Mouse (Mus musculus) megakaryocyte, embryonic 14.5 days (primary cell): ENCODE measurements around the gene Tmem121b. TPM values are rescaled to one million over a fixed set of nuclear protein-coding genes. Genes with fewer than 3 reads are reported as not detected.

Experiments
- H3K27me3 ChIP-seq: replicated peaks from 2 replicates; pipeline ENCODE3; 2012; ENCODE audit warnings: inconsistent platforms
- H3K36me3 ChIP-seq: replicated peaks from 2 replicates; pipeline ENCODE3; 2012; ENCODE audit warnings: low read length, inconsistent platforms, mixed read lengths
- H3K4me1 ChIP-seq: 2 replicates; pipeline ENCODE4 v1.6.1; 2012; ENCODE audit warnings: inconsistent platforms
- H3K4me3 ChIP-seq: replicated peaks from 2 replicates; pipeline ENCODE3; 2012; ENCODE audit warnings: moderate library complexity, mild to moderate bottlenecking, inconsistent platforms
- H3K9me3 ChIP-seq: 2 replicates; pipeline ENCODE4 v1.6.1; 2012; ENCODE audit warnings: inconsistent platforms
- FLI1 ChIP-seq: IDR thresholded peaks from 2 replicates; pipeline ENCODE4 v1.6.1; 2012; ENCODE audit warnings: low read length, inconsistent platforms, mixed read lengths
- GATA1 ChIP-seq: IDR thresholded peaks from 3 replicates; pipeline ENCODE4 v1.6.1; 2012; ENCODE audit warnings: mixed read lengths, low read length, inconsistent platforms, borderline replicate concordance
- polyA plus RNA-seq: library from polyadenylated mRNA; stranded (reverse); fragments of >175 nt; gene quantifications from 2 replicates; pipeline ENCODE4 v1.2.3, GENCODE M21; 2012; ENCODE audit warnings: low replicate concordance; ENCODE audit not compliant: insufficient read depth

Gene Tmem121b
- polyA plus RNA-seq, 1 experiment, result not detected

DNA sequence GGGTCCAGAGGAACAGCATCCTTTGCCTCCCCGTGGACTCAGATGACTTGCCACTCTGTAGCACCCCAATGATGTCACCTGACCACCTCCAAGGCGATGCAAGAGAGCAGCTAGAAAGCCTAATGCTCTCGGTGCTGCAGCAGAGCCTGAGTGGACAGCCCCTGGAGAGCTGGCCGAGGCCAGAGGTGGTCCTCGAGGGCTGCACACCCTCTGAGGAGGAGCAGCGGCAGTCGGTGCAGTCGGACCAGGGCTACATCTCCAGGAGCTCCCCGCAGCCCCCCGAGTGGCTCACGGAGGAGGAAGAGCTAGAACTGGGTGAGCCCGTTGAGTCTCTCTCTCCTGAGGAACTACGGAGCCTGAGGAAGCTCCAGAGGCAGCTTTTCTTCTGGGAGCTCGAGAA, 11.6 kb downstream of the Tmem121b start:
- Histone ChIP-seq H3K9me3 (no peaks in the 10 kb centered on the region), H3K36me3 (peaks cover 74% of the 10 kb centered on the region), H3K4me3 (no peak overlapping the region), H3K4me1 (peaks cover 84% of the 10 kb centered on the region), H3K27me3 (no peaks in the 10 kb centered on the region)
- no peak for TF ChIP-seq GATA1
- TF ChIP-seq FLI1, result no peak

DNA sequence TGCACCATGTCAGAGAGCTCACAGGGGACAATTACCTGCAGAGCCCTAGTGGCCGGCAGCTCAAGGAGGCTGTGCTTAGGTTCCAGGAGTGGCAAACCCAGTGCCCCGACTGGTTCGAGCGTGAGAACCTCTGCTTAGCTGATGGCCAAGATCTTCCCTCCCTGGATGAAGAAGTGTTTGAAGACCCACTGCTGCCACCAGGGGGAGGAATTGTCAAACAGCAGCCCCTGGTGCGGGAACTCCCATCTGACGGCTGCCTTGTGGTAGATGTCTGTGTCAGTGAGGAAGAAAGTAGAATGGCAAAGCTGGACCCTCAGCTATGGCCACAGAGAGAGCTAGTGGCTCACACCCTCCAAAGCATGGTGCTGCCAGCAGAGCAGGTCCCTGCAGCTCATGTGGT, 12.1 kb downstream of the Tmem121b start:
- H3K4me3 ChIP-seq, result no peak overlapping the region
- no peak for TF ChIP-seq FLI1
- H3K4me1 ChIP-seq, result peaks cover 81% of the 10 kb centered on the region
- no peaks in the 10 kb centered on the region for H3K9me3 ChIP-seq
- H3K36me3 ChIP-seq, result peaks cover 79% of the 10 kb centered on the region
- no peaks in the 10 kb centered on the region for H3K27me3 ChIP-seq

DNA sequence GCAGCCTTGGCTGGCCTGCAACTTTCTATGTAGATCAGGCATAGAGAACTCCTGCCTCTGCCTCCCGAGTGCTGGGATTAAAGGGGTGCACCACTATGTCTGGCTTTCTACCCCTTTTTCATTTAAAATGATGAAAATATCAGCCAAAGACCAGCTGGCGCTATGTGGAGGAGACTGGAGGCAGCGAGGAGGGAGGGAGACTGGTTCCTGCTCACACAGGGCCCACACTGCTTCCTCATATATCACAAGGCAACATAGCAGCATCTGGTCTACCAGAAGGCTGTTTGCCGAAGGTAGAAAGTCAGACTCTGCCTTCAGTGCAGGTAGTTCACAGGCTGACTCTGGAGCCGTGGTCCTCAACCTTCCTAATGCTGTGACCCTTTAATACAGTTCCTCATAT, 13.2 kb downstream of the Tmem121b start:
- no peak for TF ChIP-seq FLI1
- H3K27me3 ChIP-seq, result no peaks in the 10 kb centered on the region
- no peak overlapping the region for H3K4me3 ChIP-seq
- H3K9me3 ChIP-seq, result no peaks in the 10 kb centered on the region
- H3K4me1 ChIP-seq, result peaks cover 70% of the 10 kb centered on the region
- peaks cover 91% of the 10 kb centered on the region for H3K36me3 ChIP-seq

DNA sequence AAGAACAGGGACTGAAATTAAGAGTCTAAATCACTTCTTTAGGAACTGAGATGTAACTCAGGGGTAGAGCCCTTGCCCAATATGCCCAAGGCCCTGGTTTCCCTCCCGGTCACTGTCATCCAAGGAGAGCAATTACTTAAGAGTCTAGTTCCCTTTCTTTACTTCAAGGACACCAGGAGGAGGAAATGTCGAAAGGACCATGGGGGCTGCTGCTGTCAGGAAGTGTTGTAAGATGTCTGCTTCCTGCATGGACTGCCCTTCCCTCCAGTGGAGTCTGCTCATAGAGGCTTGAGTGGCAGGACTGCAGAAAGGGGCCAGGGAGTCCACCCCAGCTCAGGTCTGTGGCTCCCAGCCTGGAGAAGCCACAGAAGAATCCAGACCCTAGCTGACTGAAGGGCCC, 14.3 kb downstream of the Tmem121b start:
- Histone ChIP-seq H3K4me1 (peaks cover 59% of the 10 kb centered on the region), H3K27me3 (peaks cover 1% of the 10 kb centered on the region), H3K36me3 (peaks cover 96% of the 10 kb centered on the region), H3K9me3 (no peaks in the 10 kb centered on the region), H3K4me3 (no peak overlapping the region)
- TF ChIP-seq FLI1, result no peak
- no peak for TF ChIP-seq GATA1

DNA sequence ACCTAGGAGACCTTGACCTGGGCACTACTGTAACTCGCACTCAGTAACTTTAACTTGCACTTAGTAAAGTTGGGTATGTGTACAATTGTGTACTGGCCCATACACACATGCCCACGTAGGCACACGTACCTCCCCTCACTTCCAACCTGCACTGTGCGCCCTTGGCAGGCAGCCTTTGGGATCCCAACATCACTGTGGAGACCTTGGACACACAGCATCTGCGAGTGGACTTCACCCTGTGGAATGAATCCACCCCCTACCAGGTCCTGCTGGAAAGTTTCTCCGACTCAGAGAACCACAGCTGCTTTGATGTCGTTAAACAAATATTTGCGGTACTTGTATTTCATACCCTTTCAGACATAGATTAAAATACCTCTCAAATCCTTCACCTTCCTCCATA, 18.3 kb downstream of the Tmem121b start:
- Histone ChIP-seq H3K4me1 (peaks cover 68% of the 10 kb centered on the region), H3K9me3 (no peaks in the 10 kb centered on the region), H3K36me3 (peaks cover 82% of the 10 kb centered on the region), H3K27me3 (peaks cover 1% of the 10 kb centered on the region), H3K4me3 (no peak overlapping the region)
- TF ChIP-seq FLI1 (no peak), GATA1 (no peak)

DNA sequence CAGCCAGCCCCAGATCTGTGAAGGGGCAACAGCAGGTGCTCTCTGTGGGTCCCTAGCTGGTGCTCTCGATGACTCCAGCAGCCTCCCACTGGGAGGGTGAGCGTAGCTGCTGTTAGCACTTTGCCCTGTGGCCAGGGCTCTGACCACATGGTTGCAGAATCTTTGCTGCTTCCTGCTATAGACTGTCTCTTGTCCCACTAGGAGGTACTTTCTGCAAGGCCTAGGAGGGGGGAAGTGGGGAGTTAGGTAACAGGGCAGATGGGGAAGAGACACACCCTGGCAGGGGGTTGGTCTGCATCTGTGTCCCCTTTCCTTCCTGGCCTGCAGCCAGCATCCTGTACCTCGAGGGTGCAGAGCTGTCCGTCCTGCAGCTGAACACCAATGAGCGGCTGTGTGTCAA, 20.2 kb downstream of the Tmem121b start:
- TF ChIP-seq FLI1, result no peak
- no peak for TF ChIP-seq GATA1
- Histone ChIP-seq H3K36me3 (peaks cover 63% of the 10 kb centered on the region), H3K4me1 (peaks cover 67% of the 10 kb centered on the region), H3K9me3 (no peaks in the 10 kb centered on the region), H3K27me3 (peaks cover 1% of the 10 kb centered on the region), H3K4me3 (peak overlapping the region; percentile 31)

DNA sequence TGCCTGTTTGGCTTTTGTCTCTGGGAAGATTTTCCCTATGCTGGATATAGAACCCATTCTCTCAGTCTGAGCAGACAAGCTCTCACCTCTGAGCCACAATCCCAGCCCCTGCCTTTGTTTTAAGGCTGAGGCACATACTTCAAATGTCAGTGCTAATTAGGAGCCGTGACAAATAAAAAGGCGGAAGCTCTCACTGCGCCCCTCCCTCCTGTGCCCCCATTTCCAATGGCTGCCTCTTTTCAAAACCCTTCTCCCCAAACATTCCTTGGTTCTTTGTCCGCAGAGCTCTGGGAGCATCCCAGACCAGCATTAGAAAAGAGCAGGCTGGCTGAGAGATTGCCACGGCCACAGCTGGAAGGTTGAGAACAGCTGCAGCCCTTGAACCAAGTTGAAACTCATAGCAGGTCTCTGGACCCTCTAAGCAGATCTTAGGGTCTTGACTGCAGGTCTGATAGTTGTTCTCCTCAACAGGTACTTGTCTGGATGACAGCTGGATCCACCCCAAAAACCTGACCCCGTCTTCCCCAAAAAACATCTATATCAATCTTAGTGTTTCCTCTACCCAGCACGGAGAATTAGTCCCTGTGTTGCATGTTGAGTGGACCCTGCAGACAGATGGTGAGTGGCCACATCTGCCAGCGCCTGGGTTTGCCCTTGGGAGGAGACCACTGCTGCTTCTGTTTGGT, 21.0 kb downstream of the Tmem121b start:
- peaks cover 57% of the 10 kb centered on the region for H3K36me3 ChIP-seq
- H3K4me3 ChIP-seq, result no peak overlapping the region
- peaks cover 1% of the 10 kb centered on the region for H3K27me3 ChIP-seq
- no peak for TF ChIP-seq GATA1
- no peak for TF ChIP-seq FLI1
- peaks cover 68% of the 10 kb centered on the region for H3K4me1 ChIP-seq
- H3K9me3 ChIP-seq, result no peaks in the 10 kb centered on the region

DNA sequence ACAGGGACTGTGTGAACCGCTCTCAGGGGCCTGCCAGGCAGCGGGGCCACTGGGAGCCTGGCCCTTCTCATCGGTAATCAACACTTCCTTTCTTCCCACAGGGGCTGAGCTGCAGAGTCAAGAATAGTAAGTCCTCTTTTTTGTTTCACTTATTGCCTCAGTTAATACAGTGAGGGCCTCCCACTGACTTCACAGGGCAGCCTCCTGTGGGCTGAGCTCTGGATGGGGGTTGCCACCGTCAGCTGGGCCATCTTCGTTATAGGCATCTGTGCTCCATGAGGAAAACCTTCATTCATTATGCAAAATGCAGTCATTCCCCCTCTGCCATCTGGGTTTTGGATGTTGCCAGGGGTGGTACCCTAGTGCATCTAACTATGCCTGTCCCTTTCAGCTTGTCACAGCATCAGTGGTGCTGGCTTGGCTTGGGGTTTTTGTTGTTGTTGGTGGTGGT, 21.6 kb downstream of the Tmem121b start:
- Histone ChIP-seq H3K4me1 (peaks cover 70% of the 10 kb centered on the region), H3K36me3 (peaks cover 51% of the 10 kb centered on the region), H3K9me3 (no peaks in the 10 kb centered on the region), H3K27me3 (peaks cover 1% of the 10 kb centered on the region), H3K4me3 (peak overlapping the region; percentile 69)
- no peak for TF ChIP-seq FLI1
- no peak for TF ChIP-seq GATA1

DNA sequence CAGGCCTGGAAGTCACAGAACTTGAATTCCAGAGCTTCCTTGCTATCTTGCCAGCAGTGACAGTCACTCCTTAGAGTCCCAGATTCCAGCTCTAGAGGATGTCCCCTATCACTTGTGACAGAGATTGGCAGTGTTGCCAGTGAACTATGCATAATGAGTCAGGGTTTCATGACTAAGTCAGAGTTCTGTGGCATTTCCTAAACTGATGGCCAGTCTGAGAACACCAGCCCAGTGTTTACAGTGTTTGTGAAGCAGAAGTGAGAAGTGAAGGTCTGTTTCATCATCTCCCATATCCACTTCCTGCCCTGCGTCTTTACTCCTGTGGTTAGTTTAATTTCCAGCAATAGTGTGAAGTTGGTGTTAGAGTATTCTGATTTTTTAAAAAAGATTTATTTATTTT, 22.9 kb downstream of the Tmem121b start:
- peaks cover 81% of the 10 kb centered on the region for H3K4me1 ChIP-seq
- H3K4me3 ChIP-seq, result no peak overlapping the region
- H3K9me3 ChIP-seq, result no peaks in the 10 kb centered on the region
- H3K36me3 ChIP-seq, result peaks cover 38% of the 10 kb centered on the region
- H3K27me3 ChIP-seq, result peaks cover 1% of the 10 kb centered on the region
- TF ChIP-seq FLI1 (no peak), GATA1 (no peak)

DNA sequence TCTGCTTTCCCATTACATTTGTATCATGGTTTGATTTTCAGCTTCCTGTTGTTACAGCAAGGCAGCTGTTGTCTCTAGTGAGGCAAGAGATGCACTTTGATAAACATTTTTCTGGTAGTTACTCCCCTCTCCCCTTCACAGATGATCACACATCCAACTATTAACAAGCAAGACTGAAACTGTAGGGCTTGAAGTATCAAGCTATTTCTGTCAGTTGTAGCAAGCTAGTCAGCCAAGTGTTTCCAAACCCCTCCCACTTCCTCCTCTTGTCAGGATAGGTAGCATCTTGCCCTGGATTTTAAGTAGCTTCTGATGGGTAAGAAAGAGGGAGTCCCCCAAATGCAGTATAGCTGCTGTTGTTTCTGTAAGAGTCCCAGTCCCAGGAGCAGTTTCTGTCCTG, 23.8 kb downstream of the Tmem121b start:
- Histone ChIP-seq H3K36me3 (peaks cover 29% of the 10 kb centered on the region), H3K4me1 (peaks cover 90% of the 10 kb centered on the region), H3K9me3 (no peaks in the 10 kb centered on the region), H3K4me3 (no peak overlapping the region), H3K27me3 (no peaks in the 10 kb centered on the region)
- TF ChIP-seq FLI1 (no peak), GATA1 (no peak)

DNA sequence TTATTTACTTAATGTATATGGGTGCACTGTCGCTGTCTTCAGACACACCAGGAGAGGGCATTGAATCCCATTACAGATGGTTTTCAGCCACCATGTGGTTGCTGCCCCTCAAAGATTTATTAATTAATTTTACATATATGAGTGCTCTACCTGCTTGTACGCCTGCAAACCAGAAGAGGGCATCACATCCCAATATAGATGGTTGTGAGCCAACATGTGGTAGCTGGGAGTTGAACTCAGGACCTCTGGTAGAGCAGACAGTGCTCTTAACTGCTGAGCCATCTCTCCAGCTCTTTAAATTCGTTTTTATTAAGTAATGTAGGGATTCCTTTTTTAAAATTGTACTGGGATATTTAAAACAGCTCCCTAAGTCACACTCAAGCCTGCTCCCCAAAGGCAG, 24.3 kb downstream of the Tmem121b start:
- TF ChIP-seq GATA1, result no peak
- TF ChIP-seq FLI1, result no peak
- Histone ChIP-seq H3K4me3 (no peak overlapping the region), H3K4me1 (peaks cover 94% of the 10 kb centered on the region), H3K27me3 (no peaks in the 10 kb centered on the region), H3K9me3 (no peaks in the 10 kb centered on the region), H3K36me3 (peaks cover 24% of the 10 kb centered on the region)
